31 mouse cellular contexts compared by ENCODE assay signal in the genomic region with DNA sequence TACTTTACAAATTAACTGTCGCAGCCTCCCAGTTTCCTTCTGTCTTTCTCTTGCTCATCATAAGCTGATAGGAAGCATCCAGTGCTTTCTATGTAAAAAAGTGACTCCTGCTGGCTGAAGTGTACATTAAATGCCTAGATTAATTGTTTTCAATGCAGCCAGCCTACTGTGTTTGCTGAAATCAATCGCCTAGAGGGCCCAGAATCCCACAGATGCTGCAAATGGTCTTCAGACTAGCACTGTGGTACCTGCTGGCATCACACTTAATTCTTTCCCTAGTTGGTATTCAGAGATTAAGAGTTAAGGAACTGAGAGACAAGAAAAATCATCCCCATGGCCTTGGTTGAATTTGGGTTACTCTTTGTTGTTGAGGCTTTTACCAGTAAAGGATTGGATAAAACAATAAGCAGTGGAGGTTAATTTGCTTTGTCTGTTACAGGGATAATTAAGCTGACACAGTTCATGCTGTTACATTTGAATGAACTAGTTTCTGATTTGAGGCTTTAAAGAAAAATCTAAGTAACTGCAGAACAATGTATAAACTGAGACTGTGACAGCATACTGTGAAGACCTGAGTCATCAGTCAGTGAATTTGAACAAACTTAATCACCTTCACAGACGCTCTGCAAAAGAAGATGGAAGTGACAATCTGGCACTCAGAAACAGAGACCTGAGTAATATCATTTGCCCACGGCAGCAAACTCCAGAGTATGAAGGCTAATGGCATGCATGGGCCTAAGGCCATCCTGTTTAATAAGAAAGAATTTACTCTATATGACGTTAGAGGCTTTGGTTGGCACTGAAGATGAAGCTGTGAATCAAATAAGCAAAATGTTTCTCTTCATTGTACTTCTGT.
DNase-seq lines count a peak whose midpoint lies in the region; ATAC-seq and TF ChIP-seq lines count a peak whose summit lies in the region.
"Had no signal": no experiment of that assay in that cellular context is flagged by ENCODE, and none has a peak within 500 bp of the region (broad histone marks: within the 10 kb centered on the region; RNA-seq: fewer than 3 reads in every experiment).

No protein-coding gene starts in this region.

- TF ChIP-seq CTCF in Patski (IDR thresholded peaks at IDR 0.05): no peak

- no peak overlapping the region for H3K9ac ChIP-seq in hindbrain, embryonic 14.5 days
- no peak overlapping the region for H3K9ac ChIP-seq in hindbrain, embryonic 11.5 days (ENCODE audit: low read depth, low read length)
- no peak overlapping the region for H3K9ac ChIP-seq in midbrain, embryonic 15.5 days
- H3K9ac ChIP-seq in midbrain, embryonic 13.5 days (replicated peaks): no peak overlapping the region
- H3K9ac ChIP-seq in neural tube, embryonic 15.5 days (replicated peaks): no peak overlapping the region
- H3K9ac ChIP-seq: embryonic facial prominence, embryonic 15.5 days; forebrain, embryonic 13.5 days; heart, embryonic 15.5 days; limb, embryonic 12.5 days; liver, embryonic 15.5 days; lung, embryonic 15.5 days; midbrain, embryonic 12.5 days had no signal

- no peak overlapping the region for H3K4me3 ChIP-seq in hindbrain, embryonic 14.5 days (replicated peaks; ENCODE audit: low read length)
- H3K4me3 ChIP-seq in hindbrain, embryonic 11.5 days (ENCODE audit: low read depth, low read length): no peak overlapping the region
- H3K4me3 ChIP-seq in midbrain, embryonic 15.5 days: no peak overlapping the region
- H3K4me3 ChIP-seq in midbrain, embryonic 13.5 days (replicated peaks): no peak overlapping the region
- no peak overlapping the region for H3K4me3 ChIP-seq in neural tube, embryonic 15.5 days (replicated peaks)
- H3K4me3 ChIP-seq: embryonic facial prominence, embryonic 10.5 days; embryonic facial prominence, embryonic 15.5 days; forebrain, embryonic 13.5 days; heart, embryonic 10.5 days; heart, embryonic 15.5 days; left cerebral cortex, adult 2 months; limb, embryonic 12.5 days; liver, embryonic 15.5 days; lung, embryonic 15.5 days; midbrain, embryonic 12.5 days; myocyte had no signal

- H3K27me3 ChIP-seq in hindbrain, embryonic 14.5 days (ENCODE audit: control insufficient read depth, insufficient read depth, low read length): no peaks in the 10 kb centered on the region
- no peaks in the 10 kb centered on the region for H3K27me3 ChIP-seq in hindbrain, embryonic 11.5 days (ENCODE audit: control insufficient read depth, insufficient read depth, low read length)
- H3K27me3 ChIP-seq in midbrain, embryonic 15.5 days (replicated peaks): no peaks in the 10 kb centered on the region
- no peaks in the 10 kb centered on the region for H3K27me3 ChIP-seq in midbrain, embryonic 13.5 days
- no peaks in the 10 kb centered on the region for H3K27me3 ChIP-seq in Patski
- H3K27me3 ChIP-seq in neural tube, embryonic 15.5 days (replicated peaks): no peaks in the 10 kb centered on the region
- H3K27me3 ChIP-seq: embryonic facial prominence, embryonic 15.5 days; forebrain, embryonic 13.5 days; heart, embryonic 15.5 days; limb, embryonic 12.5 days; liver, embryonic 15.5 days; lung, embryonic 15.5 days; midbrain, embryonic 12.5 days had no signal

- CTCF ChIA-PET in Patski (lab: Charles Lee): interaction anchor here (2.8 kb wide), 1 partner anchor 18 kb away, joined by 8 read pairs; no protein-coding TSS in a partner anchor

- no peaks in the 10 kb centered on the region for H3K4me1 ChIP-seq in hindbrain, embryonic 14.5 days (replicated peaks; ENCODE audit: control insufficient read depth, insufficient read depth, low read length)
- no peaks in the 10 kb centered on the region for H3K4me1 ChIP-seq in hindbrain, embryonic 11.5 days (replicated peaks; ENCODE audit: control insufficient read depth, insufficient read depth, low read length)
- no peaks in the 10 kb centered on the region for H3K4me1 ChIP-seq in midbrain, embryonic 15.5 days
- no peaks in the 10 kb centered on the region for H3K4me1 ChIP-seq in midbrain, embryonic 13.5 days (replicated peaks)
- 0 out of 2 replicates have a peak, but pooled peaks cover 3% of the 10 kb centered on the region for H3K4me1 ChIP-seq in neural tube, embryonic 15.5 days
- H3K4me1 ChIP-seq: embryonic facial prominence, embryonic 10.5 days; embryonic facial prominence, embryonic 15.5 days; forebrain, embryonic 13.5 days; heart, embryonic 10.5 days; heart, embryonic 15.5 days; limb, embryonic 12.5 days; liver, embryonic 15.5 days; lung, embryonic 15.5 days; midbrain, embryonic 12.5 days had no signal

- no peaks in the 10 kb centered on the region for H3K9me3 ChIP-seq in hindbrain, embryonic 14.5 days (ENCODE audit: control insufficient read depth, low read length)
- no peaks in the 10 kb centered on the region for H3K9me3 ChIP-seq in hindbrain, embryonic 11.5 days (ENCODE audit: control insufficient read depth, low read length)
- no peaks in the 10 kb centered on the region for H3K9me3 ChIP-seq in midbrain, embryonic 15.5 days
- no peaks in the 10 kb centered on the region for H3K9me3 ChIP-seq in midbrain, embryonic 13.5 days
- no peaks in the 10 kb centered on the region for H3K9me3 ChIP-seq in neural tube, embryonic 15.5 days (replicated peaks)
- H3K9me3 ChIP-seq: embryonic facial prominence, embryonic 10.5 days; embryonic facial prominence, embryonic 15.5 days; forebrain, embryonic 13.5 days; G1E; heart, embryonic 10.5 days; heart, embryonic 15.5 days; limb, embryonic 12.5 days; liver, embryonic 15.5 days; lung, embryonic 15.5 days; midbrain, embryonic 12.5 days had no signal

- in situ Hi-C loops in Patski (cut with MboI; ENCODE audit: low pct_unique_long_range_greater_than_20kb): no loop called here

- H3K36me3 ChIP-seq in hindbrain, embryonic 14.5 days (replicated peaks; ENCODE audit: control insufficient read depth, insufficient read depth): no peaks in the 10 kb centered on the region
- no peaks in the 10 kb centered on the region for H3K36me3 ChIP-seq in hindbrain, embryonic 11.5 days (ENCODE audit: control insufficient read depth, insufficient read depth, low read length)
- no peaks in the 10 kb centered on the region for H3K36me3 ChIP-seq in midbrain, embryonic 15.5 days (replicated peaks)
- H3K36me3 ChIP-seq in midbrain, embryonic 13.5 days: no peaks in the 10 kb centered on the region
- H3K36me3 ChIP-seq in neural tube, embryonic 15.5 days: no peaks in the 10 kb centered on the region
- H3K36me3 ChIP-seq: embryonic facial prominence, embryonic 10.5 days; embryonic facial prominence, embryonic 15.5 days; G1E; heart, embryonic 10.5 days; heart, embryonic 15.5 days; limb, embryonic 12.5 days; liver, embryonic 15.5 days; lung, embryonic 15.5 days; midbrain, embryonic 12.5 days had no signal

- POLR2A ChIA-PET in Patski (lab: Charles Lee): no interaction called here

- no peak for DNase-seq in hindbrain, embryonic 14.5 days (ENCODE audit: low spot score)
- no peak for DNase-seq in hindbrain, embryonic 11.5 days (ENCODE audit: low spot score)
- peak; percentile 13 for DNase-seq in Patski (ENCODE audit: low read depth, low spot score)
- no peak for DNase-seq in adrenal gland, postnatal 25 days
- DNase-seq: adrenal gland, postnatal 36 days; cerebellum, adult 8-10 months; cerebellum, postnatal 25 days; gastrocnemius, postnatal 25 days; heart, adult 11 months; kidney, postnatal 14 days; layer of hippocampus, adult 9-11 months; right cerebral cortex, postnatal 4 days; thymus, adult 18-20 months; thymus, postnatal 25 days had no signal

- 54% methylated on average over 5 of the region's 5 CpGs for WGBS in hindbrain, embryonic 14.5 days
- WGBS in hindbrain, embryonic 11.5 days: 63% methylated on average over 5 of the region's 5 CpGs
- 45% methylated on average over 5 of the region's 5 CpGs for WGBS in midbrain, embryonic 15.5 days
- WGBS in midbrain, embryonic 13.5 days: 55% methylated on average over 5 of the region's 5 CpGs
- 40% methylated on average over 5 of the region's 5 CpGs for WGBS in neural tube, embryonic 15.5 days

- no peak overlapping the region for H3K27ac ChIP-seq in hindbrain, embryonic 14.5 days
- H3K27ac ChIP-seq in hindbrain, embryonic 11.5 days (ENCODE audit: low read depth, low read length): no peak overlapping the region
- no peak overlapping the region for H3K27ac ChIP-seq in midbrain, embryonic 15.5 days
- no peak overlapping the region for H3K27ac ChIP-seq in midbrain, embryonic 13.5 days
- H3K27ac ChIP-seq in neural tube, embryonic 15.5 days (replicated peaks): peak overlapping the region; percentile 63; the same call in 1 of the 2 replicates
- H3K27ac ChIP-seq: embryonic facial prominence, embryonic 10.5 days; embryonic facial prominence, embryonic 15.5 days; forebrain, embryonic 13.5 days; heart, embryonic 10.5 days; heart, embryonic 15.5 days; left cerebral cortex, adult 2 months; limb, embryonic 12.5 days; liver, embryonic 15.5 days; lung, embryonic 15.5 days; midbrain, embryonic 12.5 days; stomach, postnatal 0 days had no signal

- peak; percentile 52; the same call in 1 of the 2 replicates for ATAC-seq in hindbrain, embryonic 14.5 days (ENCODE audit: low FRiP score)
- ATAC-seq in hindbrain, embryonic 11.5 days (ENCODE audit: low FRiP score): no peak
- ATAC-seq in midbrain, embryonic 15.5 days (replicated peaks): 0 out of 2 replicates have a peak, but pooled peaks have one; percentile 50
- no peak for ATAC-seq in midbrain, embryonic 13.5 days
- ATAC-seq in Patski: no peak
- ATAC-seq in neural tube, embryonic 15.5 days (ENCODE audit: low FRiP score): peak; percentile 63
- ATAC-seq: forebrain, embryonic 13.5 days; intestine, postnatal 0 days had no signal

- H3K4me2 ChIP-seq in hindbrain, embryonic 14.5 days (replicated peaks): no peak overlapping the region
- H3K4me2 ChIP-seq in hindbrain, embryonic 11.5 days (replicated peaks; ENCODE audit: low read depth, low read length): no peak overlapping the region
- H3K4me2 ChIP-seq in midbrain, embryonic 15.5 days: no peak overlapping the region
- no peak overlapping the region for H3K4me2 ChIP-seq in midbrain, embryonic 13.5 days (replicated peaks)
- H3K4me2 ChIP-seq in neural tube, embryonic 15.5 days: no peak overlapping the region
- H3K4me2 ChIP-seq: embryonic facial prominence, embryonic 15.5 days; forebrain, embryonic 13.5 days; heart, embryonic 15.5 days; limb, embryonic 12.5 days; liver, embryonic 15.5 days; lung, embryonic 15.5 days; midbrain, embryonic 12.5 days had no signal

Comparison
In these comparisons a context has a peak if more than half of its experiments do, and no peak if none do; other contexts are left out.
1. ATAC-seq: peak in hindbrain, embryonic 14.5 days (single experiment), midbrain, embryonic 15.5 days (single experiment) and neural tube, embryonic 15.5 days (single experiment); none in hindbrain, embryonic 11.5 days (single experiment), midbrain, embryonic 13.5 days (single experiment) and Patski (single experiment).